Mouse (Mus musculus) kidney, embryonic 14.5 days (tissue): ENCODE results near the gene Tor1a. TPM values are rescaled to one million over a fixed set of nuclear protein-coding genes. Genes with fewer than 3 reads are reported as not detected.
"Not testable (repeated sequence)": the region's sequence is repeated elsewhere in the genome, so short reads cannot be mapped to it uniquely, and the experiment has no call there.

Experiments used
- ATAC-seq: fragments of 200-750 bp; cut with Nextera tagmentation; 2 replicates; pipeline ENCODE4 v1.8.0; 2017; ENCODE audit warnings: moderate number of reproducible peaks, mild to moderate bottlenecking, moderate TSS enrichment, moderate library complexity; ENCODE audit not compliant: low FRiP score, low TSS enrichment
- H3K27ac ChIP-seq: fragments of 300-500 bp; sonication (generic); 2 replicates; pipeline ENCODE4 v1.5.1; 2014; ENCODE audit warnings: low read depth, mild to moderate bottlenecking, low read length, moderate library complexity, mixed read lengths
- H3K27me3 ChIP-seq: fragments of 300-500 bp; sonication (generic); 2 replicates; pipeline ENCODE4 v1.6.1; 2014; ENCODE audit warnings: mild to moderate bottlenecking, low read length; ENCODE audit not compliant: control insufficient read depth, insufficient read depth
- H3K36me3 ChIP-seq: fragments of 300-500 bp; sonication (generic); 2 replicates; pipeline ENCODE4 v1.6.1; 2014; ENCODE audit warnings: low read length, mixed read lengths; ENCODE audit not compliant: control insufficient read depth, insufficient read depth
- H3K4me1 ChIP-seq: fragments of 300-500 bp; sonication (generic); 2 replicates; pipeline ENCODE4 v1.6.1; 2014; ENCODE audit warnings: low read length, mixed read lengths; ENCODE audit not compliant: control insufficient read depth, insufficient read depth
- H3K4me2 ChIP-seq: fragments of 300-500 bp; sonication (generic); replicated peaks from 2 replicates; pipeline ENCODE4 v1.6.1; 2014; ENCODE audit warnings: low read depth, mild to moderate bottlenecking, low read length
- H3K4me3 ChIP-seq: fragments of 300-500 bp; sonication (generic); 2 replicates; pipeline ENCODE4 v1.5.1; 2014; ENCODE audit warnings: mild to moderate bottlenecking, low read length
- H3K9ac ChIP-seq: fragments of 300-500 bp; sonication (generic); 2 replicates; pipeline ENCODE4 v1.6.1; 2014; ENCODE audit warnings: low read depth, mild to moderate bottlenecking, low read length, moderate library complexity
- H3K9me3 ChIP-seq: fragments of 300-500 bp; sonication (generic); 2 replicates; pipeline ENCODE4 v1.6.1; 2016; ENCODE audit warnings: low read length; ENCODE audit not compliant: control insufficient read depth
- WGBS: fragments of 180-500 bp; shearing (Covaris S2); extraction: QIAGEN DNeasy Blood & Tissue Kit; methylation state at CpG from one replicate; pipeline ENCODE4 v1.1.7; 2014; 5-methylcytosine and 5-hydroxymethylcytosine counted together
- polyA plus RNA-seq: library from polyadenylated mRNA; unstranded; fragments of >200 nt; fragmentation: Nextera tagmentation; extraction: Ambion mirVana; gene quantifications from 2 replicates; pipeline ENCODE4 v1.2.1, GENCODE M21; 2014

The Tor1a gene
- polyA plus RNA-seq, 1 experiment from 2014 or later: 80.6 TPM

- not testable (repeated sequence) for ATAC-seq, H3K9me3 ChIP-seq, H3K4me2 ChIP-seq, H3K9ac ChIP-seq, H3K27ac ChIP-seq, H3K27me3 ChIP-seq, H3K4me3 ChIP-seq, H3K36me3 ChIP-seq, H3K4me1 ChIP-seq
- 73% methylated on average over 6 of the region's 6 CpGs for WGBS
Observed at GRCm38 (mm10) chr2:30915933-30916332, 51.8 kb downstream of the Tor1a start.

DNA sequence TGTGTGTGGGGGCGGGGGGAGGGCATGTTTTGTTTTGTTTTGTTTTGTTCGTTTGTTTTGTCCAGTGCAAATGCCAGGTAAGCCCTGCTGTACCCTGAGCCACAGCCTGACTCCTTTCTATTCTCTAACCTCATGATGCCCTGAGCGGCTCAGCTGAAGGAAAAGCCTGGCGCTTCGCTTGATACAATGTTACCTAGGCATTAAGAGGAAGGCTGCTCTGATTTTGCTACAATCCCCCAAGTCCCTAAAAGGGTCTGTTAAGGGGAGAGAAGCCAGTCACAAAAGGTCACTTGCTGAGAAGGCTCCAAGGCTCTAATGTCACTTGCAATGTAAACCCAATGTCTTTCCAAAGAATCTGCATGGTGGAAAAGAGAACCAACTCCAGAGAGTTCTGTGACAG is 52.4 kb downstream of the Tor1a start:
- Histone ChIP-seq H3K9ac (no peak overlapping the region), H3K4me2 (no peak overlapping the region), H3K27me3 (no peaks in the 10 kb centered on the region), H3K27ac (no peak overlapping the region), H3K9me3 (no peaks in the 10 kb centered on the region), H3K4me1 (0 out of 2 replicates have a peak, but pooled peaks cover 3% of the 10 kb centered on the region), H3K36me3 (no peaks in the 10 kb centered on the region), H3K4me3 (no peak overlapping the region)
- no peak for ATAC-seq
- WGBS: 85% methylated on average over 5 of the region's 5 CpGs

GRCm38 (mm10) chr2:30914836-30915235 is 52.9 kb downstream of the Tor1a start:
- ATAC-seq: no peak
- H3K4me1 ChIP-seq: 0 out of 2 replicates have a peak, but pooled peaks cover 3% of the 10 kb centered on the region
- H3K27me3 ChIP-seq: no peaks in the 10 kb centered on the region
- no peak overlapping the region for H3K4me2 ChIP-seq
- no peaks in the 10 kb centered on the region for H3K36me3 ChIP-seq
- H3K9me3 ChIP-seq: no peaks in the 10 kb centered on the region
- WGBS: 53% methylated on average over 3 of the region's 3 CpGs
- H3K27ac ChIP-seq: no peak overlapping the region
- no peak overlapping the region for H3K9ac ChIP-seq
- no peak overlapping the region for H3K4me3 ChIP-seq

- WGBS: 81% methylated on average over 8 of the region's 8 CpGs
- Histone ChIP-seq H3K27ac (no peak overlapping the region), H3K4me2 (no peak overlapping the region), H3K27me3 (no peaks in the 10 kb centered on the region), H3K9ac (no peak overlapping the region), H3K4me1 (0 out of 2 replicates have a peak, but pooled peaks cover 3% of the 10 kb centered on the region), H3K4me3 (no peak overlapping the region), H3K9me3 (no peaks in the 10 kb centered on the region), H3K36me3 (no peaks in the 10 kb centered on the region)
- ATAC-seq: no peak
Observed at GRCm38 (mm10) chr2:30913022-30913421, 54.7 kb downstream of the Tor1a start.

DNA sequence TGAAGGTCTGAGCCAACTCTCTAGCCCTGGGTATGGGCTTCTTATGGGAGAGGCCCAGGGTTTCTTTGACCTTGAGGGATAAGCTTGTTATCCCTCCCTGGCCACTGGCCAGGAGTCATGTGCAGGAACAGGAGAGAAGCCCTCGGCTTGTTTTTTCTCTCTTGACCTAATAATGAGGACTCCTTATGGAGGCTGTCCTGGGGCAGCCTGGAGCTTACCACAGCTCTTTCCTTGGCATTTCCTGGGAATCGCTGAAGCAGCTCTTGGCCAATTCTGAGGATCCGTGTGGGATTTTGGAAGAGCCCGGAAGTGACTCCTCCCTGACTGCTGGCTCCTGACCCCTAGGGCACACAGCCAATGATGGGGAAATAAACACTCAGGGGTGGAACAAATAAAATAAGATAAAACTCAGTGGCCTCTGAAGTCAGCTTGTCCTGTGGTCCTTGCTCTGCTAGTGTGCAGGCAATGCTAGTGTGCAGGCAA is 55.4 kb downstream of the Tor1a start:
- WGBS: 22% methylated on average over 4 of the region's 4 CpGs
- H3K27ac ChIP-seq: no peak overlapping the region
- ATAC-seq: no peak

More for the DNA sequence above, 55.4 kb downstream of the Tor1a start:
- Histone ChIP-seq H3K4me3 (no peak overlapping the region), H3K36me3 (no peaks in the 10 kb centered on the region), H3K27me3 (no peaks in the 10 kb centered on the region), H3K4me1 (0 out of 2 replicates have a peak, but pooled peaks cover 3% of the 10 kb centered on the region), H3K9ac (no peak overlapping the region), H3K9me3 (no peaks in the 10 kb centered on the region), H3K4me2 (no peak overlapping the region)

Other genes with a start within 250 kb of the Tor1a start
- 3.8 and 4.2 TPM in 2 replicates for gene 1700001O22Rik, start 164.3 kb downstream of the Tor1a start, polyA plus RNA-seq
- 95.6 and 101 TPM in 2 replicates for gene Ntmt1, start 160.1 kb downstream of the Tor1a start, polyA plus RNA-seq
- 29.7 and 33.3 TPM in 2 replicates for gene Asb6, start 137.6 kb downstream of the Tor1a start, polyA plus RNA-seq
- gene Prrx2, start 133.0 kb downstream of the Tor1a start, polyA plus RNA-seq: 15.3 and 20.1 TPM in 2 replicates
- 6.1 and 7.2 TPM in 2 replicates for gene Ptges, start 38.1 kb downstream of the Tor1a start, polyA plus RNA-seq
- 31.0 and 39.3 TPM in 2 replicates for gene Tor1b, start 15.0 kb downstream of the Tor1a start, polyA plus RNA-seq
- gene BC005624, start 14.3 kb upstream of the Tor1a start, polyA plus RNA-seq: 48.7 and 52.7 TPM in 2 replicates
- 8.7 and 12.5 TPM in 2 replicates for gene Usp20, start 14.3 kb upstream of the Tor1a start, polyA plus RNA-seq
- gene Fnbp1, start 174.1 kb upstream of the Tor1a start, polyA plus RNA-seq: 12.2 and 24.1 TPM in 2 replicates
- 26.6 and 27.5 TPM in 2 replicates for gene Gpr107, start 184.4 kb upstream of the Tor1a start, polyA plus RNA-seq